Mouse (Mus musculus) limb, embryonic 12.5 days (tissue): ENCODE data around the gene Eps8l1. TPM values are rescaled to one million over a fixed set of nuclear protein-coding genes. Genes with fewer than 3 reads are reported as not detected.
A peak's percentile ranks its signal among the peaks of the same experiment; 100 is the strongest.

Experiments used
- ATAC-seq: fragments of 200-750 bp; cut with Nextera tagmentation; 2 replicates; pipeline ENCODE4 v1.8.0; 2017; ENCODE audit warnings: low read depth, moderate TSS enrichment; ENCODE audit not compliant: insufficient number of reproducible peaks, insufficient read depth, low FRiP score, low TSS enrichment
- H3K27ac ChIP-seq: fragments of 300-500 bp; sonication (generic); 2 replicates; pipeline ENCODE4 v1.5.1; 2016; ENCODE audit warnings: mild to moderate bottlenecking, moderate library complexity
- H3K27me3 ChIP-seq: fragments of 300-500 bp; sonication (generic); 2 replicates; pipeline ENCODE4 v1.6.1; 2016; ENCODE audit warnings: mild to moderate bottlenecking, moderate library complexity
- H3K36me3 ChIP-seq: fragments of 300-500 bp; sonication (generic); 2 replicates; pipeline ENCODE4 v1.6.1; 2016; ENCODE audit warnings: mild to moderate bottlenecking, moderate library complexity
- H3K4me1 ChIP-seq: fragments of 300-500 bp; sonication (generic); replicated peaks from 2 replicates; pipeline ENCODE4 v1.6.1; 2016
- H3K4me2 ChIP-seq: fragments of 300-500 bp; sonication (generic); 2 replicates; pipeline ENCODE4 v1.6.1; 2016; ENCODE audit warnings: mild to moderate bottlenecking, moderate library complexity
- H3K4me3 ChIP-seq: fragments of 300-500 bp; sonication (generic); replicated peaks from 2 replicates; pipeline ENCODE4 v1.5.1; 2016; ENCODE audit warnings: mild to moderate bottlenecking
- H3K9ac ChIP-seq: fragments of 300-500 bp; sonication (generic); replicated peaks from 2 replicates; pipeline ENCODE4 v1.6.1; 2016; ENCODE audit warnings: mild to moderate bottlenecking, moderate library complexity
- H3K9me3 ChIP-seq: fragments of 300-500 bp; sonication (generic); 2 replicates; pipeline ENCODE4 v1.6.1; 2016; ENCODE audit warnings: mild to moderate bottlenecking, moderate library complexity
- WGBS: fragments of 180-500 bp; shearing (Covaris S2); methylation state at CpG from one replicate; pipeline ENCODE4 v1.1.7; 2016; 5-methylcytosine and 5-hydroxymethylcytosine counted together
- polyA plus RNA-seq: library from polyadenylated mRNA; unstranded; fragments of >200 nt; fragmentation: Nextera tagmentation; extraction: Ambion mirVana; gene quantifications from 2 replicates; pipeline ENCODE4 v1.2.1, GENCODE M21; 2016

Gene Eps8l1
- polyA plus RNA-seq, 1 experiment from 2014 or later, result 6.4 TPM

- Histone ChIP-seq H3K4me3 (no peak overlapping the region), H3K27ac (no peak overlapping the region), H3K9me3 (no peaks in the 10 kb centered on the region), H3K4me2 (no peak overlapping the region), H3K4me1 (peaks cover 29% of the 10 kb centered on the region), H3K36me3 (peaks cover 39% of the 10 kb centered on the region), H3K9ac (no peak overlapping the region), H3K27me3 (no peaks in the 10 kb centered on the region)
- WGBS, result 83% methylated on average over 4 of the region's 4 CpGs
- ATAC-seq, result no peak
Observed at GRCm38 (mm10) chr7:4499034-4499433, 38.6 kb downstream of the Eps8l1 start.

GRCm38 (mm10) chr7:4500892-4501471 is 40.5 kb downstream of the Eps8l1 start:
- H3K27ac ChIP-seq, result peak overlapping the region; percentile 89
- peak overlapping the region; percentile 85 for H3K4me2 ChIP-seq
- no peaks in the 10 kb centered on the region for H3K27me3 ChIP-seq
- H3K4me1 ChIP-seq, result peaks cover 29% of the 10 kb centered on the region
- peaks cover 20% of the 10 kb centered on the region for H3K36me3 ChIP-seq
- peak overlapping the region; percentile 89 for H3K4me3 ChIP-seq
- no peaks in the 10 kb centered on the region for H3K9me3 ChIP-seq
- peak; percentile 29 for ATAC-seq
- peak overlapping the region; percentile 95 for H3K9ac ChIP-seq
- under 1% methylated on average over 40 of the region's 52 CpGs for WGBS

GRCm38 (mm10) chr7:4501558-4502397 is 41.3 kb downstream of the Eps8l1 start, which contains the start of gene Ppp1r12c:
Gene Ppp1r12c (minus strand): TSS chr7:4501680.
- peak within 1 kb of the TSS; percentile 89 for H3K27ac ChIP-seq
- no peaks in the 10 kb centered on the region for H3K27me3 ChIP-seq
- H3K36me3 ChIP-seq, result peaks cover 12% of the 10 kb centered on the region
- H3K4me1 ChIP-seq, result peaks cover 29% of the 10 kb centered on the region
- H3K9ac ChIP-seq, result peak within 1 kb of the TSS; percentile 95
- no peaks in the 10 kb centered on the region for H3K9me3 ChIP-seq
- H3K4me2 ChIP-seq, result peak within 1 kb of the TSS; percentile 85
- WGBS, result under 1% methylated on average over 62 of the region's 62 CpGs
- ATAC-seq, result peak; percentile 87
- peak within 1 kb of the TSS; percentile 89 for H3K4me3 ChIP-seq

GRCm38 (mm10) chr7:4502421-4503090 is 42.1 kb downstream of the Eps8l1 start:
- Histone ChIP-seq H3K4me3 (peak overlapping the region; percentile 89), H3K9ac (peak overlapping the region; percentile 95; the same call in 1 of the 2 replicates), H3K27ac (peak overlapping the region; percentile 89; the same call in 1 of the 2 replicates), H3K4me2 (peak overlapping the region; percentile 85), H3K4me1 (peaks cover 29% of the 10 kb centered on the region), H3K36me3 (peaks cover 6% of the 10 kb centered on the region; the same call in 1 of the 2 replicates), H3K9me3 (no peaks in the 10 kb centered on the region), H3K27me3 (no peaks in the 10 kb centered on the region)
- 7% methylated on average over 14 of the region's 14 CpGs for WGBS
- ATAC-seq, result peak; percentile 48

- 0 out of 2 replicates have a peak overlapping the region, but pooled peaks have one; percentile 85 for H3K4me2 ChIP-seq
- H3K9ac ChIP-seq, result no peak overlapping the region
- H3K4me3 ChIP-seq, result no peak overlapping the region
- no peaks in the 10 kb centered on the region for H3K27me3 ChIP-seq
- H3K4me1 ChIP-seq, result peaks cover 24% of the 10 kb centered on the region
- 78% methylated on average over 4 of the region's 4 CpGs for WGBS
- ATAC-seq, result no peak
- H3K9me3 ChIP-seq, result no peaks in the 10 kb centered on the region
- no peak overlapping the region for H3K27ac ChIP-seq
- H3K36me3 ChIP-seq, result peaks cover 6% of the 10 kb centered on the region; the same call in 1 of the 2 replicates
Observed at GRCm38 (mm10) chr7:4503100-4503499, 42.6 kb downstream of the Eps8l1 start.

DNA sequence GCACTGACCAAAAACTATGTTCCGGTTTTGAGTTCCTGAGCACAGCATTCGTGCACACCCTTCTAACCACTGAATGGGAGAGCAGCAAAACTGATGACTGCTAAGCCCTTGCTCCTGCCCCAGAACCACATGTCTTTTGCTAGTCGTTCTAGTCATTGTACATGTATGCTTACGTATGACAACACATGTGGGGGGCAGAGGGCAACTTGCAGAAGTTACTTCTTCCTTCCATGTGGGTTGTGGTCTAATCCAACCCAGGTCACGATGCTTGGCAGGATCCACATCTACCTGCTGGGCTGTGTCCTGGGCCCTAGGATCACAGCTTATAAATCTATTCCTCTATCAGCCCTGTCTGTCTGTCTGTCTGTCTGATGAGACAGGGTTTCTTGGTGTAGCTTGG is 43.4 kb downstream of the Eps8l1 start:
- ATAC-seq, result no peak
- Histone ChIP-seq H3K9ac (no peak overlapping the region), H3K27me3 (no peaks in the 10 kb centered on the region), H3K36me3 (peaks cover 6% of the 10 kb centered on the region; the same call in 1 of the 2 replicates), H3K4me2 (no peak overlapping the region), H3K4me3 (no peak overlapping the region), H3K4me1 (peaks cover 17% of the 10 kb centered on the region), H3K27ac (no peak overlapping the region), H3K9me3 (no peaks in the 10 kb centered on the region)
- WGBS, result 87% methylated on average over 5 of the region's 5 CpGs

- 65% methylated on average over 11 of the region's 11 CpGs for WGBS
- no peak overlapping the region for H3K4me2 ChIP-seq
- H3K9me3 ChIP-seq, result no peaks in the 10 kb centered on the region
- no peaks in the 10 kb centered on the region; the same call in 1 of the 2 replicates for H3K27me3 ChIP-seq
- H3K27ac ChIP-seq, result no peak overlapping the region
- no peak for ATAC-seq
- H3K9ac ChIP-seq, result no peak overlapping the region
- H3K4me3 ChIP-seq, result no peak overlapping the region
- H3K36me3 ChIP-seq, result no peaks in the 10 kb centered on the region
- peaks cover 7% of the 10 kb centered on the region for H3K4me1 ChIP-seq
Observed at GRCm38 (mm10) chr7:4504646-4505435, 44.4 kb downstream of the Eps8l1 start.

- WGBS, result 64% methylated on average over 3 of the region's 4 CpGs
Observed at GRCm38 (mm10) chr7:4507220-4507619, 46.7 kb downstream of the Eps8l1 start.

DNA sequence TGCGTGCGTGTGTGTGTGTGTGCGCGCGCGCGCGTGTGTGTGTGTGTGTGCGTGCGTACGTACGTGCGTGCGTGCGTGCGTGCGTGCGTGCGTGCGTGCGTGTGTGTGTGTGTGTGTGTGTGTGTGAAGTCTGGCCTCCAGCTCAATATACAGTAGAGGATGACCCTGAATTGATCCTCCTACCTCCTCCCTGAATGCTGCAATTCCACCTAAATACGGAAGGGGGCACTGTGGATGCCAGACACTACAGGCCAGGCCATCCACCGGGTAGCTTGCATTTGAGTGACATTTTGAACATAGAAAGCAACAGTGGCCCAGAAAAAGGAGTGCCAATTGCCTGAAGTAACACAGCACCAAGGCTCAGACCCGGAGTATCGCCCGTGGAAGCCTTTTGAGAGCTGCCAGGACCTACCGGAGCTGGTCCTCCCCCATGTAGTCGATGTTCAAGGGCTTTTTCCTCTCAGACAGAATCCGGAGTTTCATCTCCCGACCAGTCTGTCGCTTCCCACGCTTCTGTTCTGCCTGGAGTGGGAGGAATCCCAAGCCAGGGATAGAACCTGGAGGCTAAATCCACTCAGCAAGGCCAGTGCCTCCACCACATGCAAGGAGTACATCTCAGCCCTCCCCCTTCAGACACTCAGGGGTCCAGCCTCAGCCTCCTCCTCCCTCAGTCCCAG is 47.7 kb downstream of the Eps8l1 start:
- Histone ChIP-seq H3K4me3 (no peak overlapping the region), H3K27me3 (no peaks in the 10 kb centered on the region; the same call in 1 of the 2 replicates), H3K9me3 (no peaks in the 10 kb centered on the region), H3K4me1 (no peaks in the 10 kb centered on the region), H3K27ac (no peak overlapping the region), H3K9ac (no peak overlapping the region), H3K36me3 (no peaks in the 10 kb centered on the region), H3K4me2 (no peak overlapping the region)
- ATAC-seq, result no peak
- WGBS, result 70% methylated on average over 32 of the region's 32 CpGs

More at GRCm38 (mm10) chr7:4507220-4507619, 46.7 kb downstream of the Eps8l1 start:
- Histone ChIP-seq H3K4me3 (no peak overlapping the region), H3K4me1 (no peaks in the 10 kb centered on the region), H3K9ac (no peak overlapping the region), H3K9me3 (no peaks in the 10 kb centered on the region), H3K27ac (no peak overlapping the region), H3K4me2 (no peak overlapping the region), H3K27me3 (no peaks in the 10 kb centered on the region; the same call in 1 of the 2 replicates), H3K36me3 (no peaks in the 10 kb centered on the region)
- no peak for ATAC-seq

GRCm38 (mm10) chr7:4508739-4509116 is 48.3 kb downstream of the Eps8l1 start:
- Histone ChIP-seq H3K9ac (no peak overlapping the region), H3K4me3 (no peak overlapping the region), H3K27ac (no peak overlapping the region), H3K9me3 (no peaks in the 10 kb centered on the region), H3K4me1 (peaks cover 1% of the 10 kb centered on the region; the same call in 1 of the 2 replicates), H3K4me2 (no peak overlapping the region), H3K27me3 (no peaks in the 10 kb centered on the region; the same call in 1 of the 2 replicates), H3K36me3 (no peaks in the 10 kb centered on the region)
- no peak for ATAC-seq
- 95% methylated on average over 8 of the region's 8 CpGs for WGBS
